Mouse (Mus musculus) lung, postnatal 0 days (tissue): ENCODE measurements around the gene Foxp4.

ENCODE experiments used
- CTCF ChIP-seq: IDR thresholded peaks from 2 replicates; pipeline ENCODE4 v1.5.1; 2016; ENCODE audit warnings: antibody characterized with exemption, mild to moderate bottlenecking
- EP300 ChIP-seq: IDR thresholded peaks from 2 replicates; pipeline ENCODE4 v1.6.1; 2016; ENCODE audit warnings: antibody characterized with exemption, mild to moderate bottlenecking, control low read depth

GRCm38 (mm10) chr17:47845609-47846008 lies 78.8 kb downstream of the Foxp4 start:
- TF ChIP-seq CTCF (no peak), EP300 (no peak)
